Mouse (Mus musculus) kidney, adult 2 months (tissue): ENCODE measurements around the gene Fkbp6.

Experiments
- CTCF ChIP-seq: fragments of 200-500 bp; conservative IDR thresholded peaks from 2 replicates; pipeline ENCODE4 v1.5.1; 2011; ENCODE audit warnings: low read depth, mild to moderate bottlenecking, control low read depth, low read length, moderate library complexity, mixed read lengths; ENCODE audit not compliant: insufficient read depth, insufficient read length
- POLR2A ChIP-seq: fragments of 200-500 bp; IDR thresholded peaks from one replicate; pipeline ENCODE4 v1.6.1; 2011; ENCODE audit warnings: low read depth, low read length, control low read depth

- TF ChIP-seq POLR2A = no peak
- TF ChIP-seq CTCF = no peak
Observed at GRCm38 (mm10) chr5:135399382-135399781, 49.5 kb upstream of the Fkbp6 start.
